Mouse (Mus musculus): ENCODE results near the gene Ssc5d.
A peak's percentile ranks its signal among the peaks of the same experiment; 100 is the strongest.
"Not testable (repeated sequence)": the region's sequence is repeated elsewhere in the genome, so short reads cannot be mapped to it uniquely, and the experiment has no call there.

Gene Ssc5d

GRCm38 (mm10) chr7:4925441-4926381 lies at the start of gene Ssc5d:
Ssc5d (plus strand) TSS chr7:4925785.
- no peak for DNase-seq (ENCODE audit: extremely low read depth, low read depth, low spot score)

- DNase-seq (ENCODE audit: extremely low read depth, low read depth, low spot score): peak; percentile 65
Observed at GRCm38 (mm10) chr7:4876753-4877221, 48.8 kb upstream of the Ssc5d start, which contains the start of gene Isoc2a. Isoc2a (plus strand) TSS chr7:4877153.

- DNase-seq (ENCODE audit: extremely low read depth, low read depth, low spot score): no peak
Observed at GRCm38 (mm10) chr7:4877226-4877625, 48.4 kb upstream of the Ssc5d start.

- DNase-seq (ENCODE audit: extremely low read depth, low read depth, low spot score): no peak
Observed at GRCm38 (mm10) chr7:4878186-4878585, 47.4 kb upstream of the Ssc5d start.

GRCm38 (mm10) chr7:4879036-4879435 lies 46.5 kb upstream of the Ssc5d start:
- not testable (repeated sequence) for DNase-seq (ENCODE audit: extremely low read depth, low read depth, low spot score)

GRCm38 (mm10) chr7:4886680-4887079 lies 38.9 kb upstream of the Ssc5d start:
- DNase-seq (ENCODE audit: extremely low read depth, low read depth, low spot score): no peak

- no peak for DNase-seq (ENCODE audit: extremely low read depth, low read depth, low spot score)
Observed at GRCm38 (mm10) chr7:4895186-4895585, 30.4 kb upstream of the Ssc5d start.

DNA sequence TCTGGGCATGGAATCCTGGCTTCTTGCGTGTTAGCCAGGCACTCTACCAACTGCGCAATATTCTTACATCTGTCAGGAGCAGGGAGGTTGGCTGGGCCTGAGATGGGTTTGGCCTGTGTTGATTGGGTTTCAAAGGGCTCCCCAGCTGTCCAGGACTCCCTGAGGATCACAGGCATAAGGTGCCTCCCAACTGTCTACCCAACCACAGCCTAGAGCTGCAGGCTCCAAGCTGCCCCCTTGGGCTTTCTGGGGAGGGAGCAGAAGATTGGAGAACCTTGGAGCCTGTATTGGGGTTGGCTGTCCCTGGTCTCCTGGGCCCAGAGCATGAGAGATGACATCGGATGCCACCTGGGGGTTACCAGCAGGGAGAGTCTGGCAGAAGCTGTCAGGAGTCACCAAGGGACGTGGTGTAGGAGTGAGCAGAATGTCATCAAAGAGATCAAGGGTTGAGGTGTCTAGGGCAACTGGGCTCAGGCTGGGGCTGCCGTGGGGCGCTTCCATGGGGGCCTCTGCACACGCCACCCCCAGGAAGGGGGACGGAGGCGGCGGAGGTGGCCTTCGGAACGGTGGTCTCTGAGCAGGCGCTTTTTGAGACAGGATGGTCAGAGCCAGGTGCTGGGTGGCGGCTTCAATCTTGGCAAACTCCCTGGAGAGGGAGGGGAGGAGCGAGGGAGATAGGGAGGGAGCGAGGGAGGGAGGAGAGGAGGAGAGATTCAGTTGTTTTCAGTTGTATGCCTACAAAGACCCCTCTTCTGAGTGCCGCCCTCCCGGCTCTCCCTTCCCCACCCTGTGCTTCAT lies 26.5 kb upstream of the Ssc5d start:
- DNase-seq (ENCODE audit: extremely low read depth, low read depth, low spot score): no peak

DNA sequence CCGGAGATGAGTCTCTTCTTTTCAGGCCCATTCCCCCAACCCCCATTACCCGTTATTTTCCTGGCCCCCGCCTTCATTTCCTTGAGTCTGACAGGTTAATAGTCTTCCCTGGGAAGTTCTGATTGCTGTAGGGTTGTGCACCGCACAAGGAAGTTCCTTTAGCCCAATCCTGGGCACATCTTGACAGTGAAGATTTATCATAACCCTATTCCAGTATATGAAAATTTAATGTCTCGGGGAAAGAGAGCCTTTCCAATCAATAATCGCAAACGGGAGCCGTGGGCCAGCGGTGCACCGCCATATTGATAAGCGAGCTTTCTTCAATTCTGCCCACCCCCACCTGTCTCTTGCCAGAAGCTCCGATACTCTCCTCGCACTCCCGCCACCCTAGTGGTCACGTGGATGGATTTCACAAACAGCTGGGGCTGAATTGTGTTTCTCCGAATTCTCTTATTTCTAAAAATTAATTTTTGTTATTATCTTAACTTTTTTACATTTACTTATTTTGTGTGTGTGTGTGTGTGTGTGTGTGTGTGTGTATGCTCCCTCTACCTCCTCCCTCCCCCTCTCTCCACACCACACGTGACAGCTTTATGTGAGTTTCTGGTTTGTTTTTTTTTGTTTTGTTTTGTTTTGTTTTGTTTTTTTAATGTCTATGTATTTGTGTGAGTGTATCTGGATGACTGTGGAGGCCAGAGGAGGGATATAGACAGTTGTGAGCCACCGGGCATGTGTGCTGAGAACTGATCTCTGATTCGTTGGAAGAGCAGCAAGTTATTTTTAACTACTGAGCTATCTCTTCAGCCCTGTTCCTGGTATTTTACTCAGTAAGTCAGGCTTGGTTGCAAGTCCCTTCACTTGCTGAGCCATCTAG lies 25.7 kb upstream of the Ssc5d start:
- no peak for DNase-seq (ENCODE audit: extremely low read depth, low read depth, low spot score)

DNA sequence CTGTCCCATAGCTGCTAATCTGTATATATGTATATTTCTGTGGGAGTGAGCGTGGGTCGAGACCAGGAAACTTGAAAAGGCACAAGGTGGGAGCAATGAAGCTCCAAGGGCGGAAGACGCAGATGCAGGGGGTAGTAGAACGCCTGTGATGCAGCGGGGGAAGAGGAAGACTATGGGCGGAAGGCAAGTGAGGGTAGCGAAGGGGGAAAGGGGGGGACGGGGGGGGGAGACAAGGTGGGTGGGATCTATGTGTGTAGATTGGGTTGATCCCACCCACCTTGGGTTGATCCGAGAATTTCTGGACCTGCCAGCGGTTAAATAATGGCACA lies 25.1 kb upstream of the Ssc5d start:
- DNase-seq (ENCODE audit: extremely low read depth, low read depth, low spot score): no peak

DNA sequence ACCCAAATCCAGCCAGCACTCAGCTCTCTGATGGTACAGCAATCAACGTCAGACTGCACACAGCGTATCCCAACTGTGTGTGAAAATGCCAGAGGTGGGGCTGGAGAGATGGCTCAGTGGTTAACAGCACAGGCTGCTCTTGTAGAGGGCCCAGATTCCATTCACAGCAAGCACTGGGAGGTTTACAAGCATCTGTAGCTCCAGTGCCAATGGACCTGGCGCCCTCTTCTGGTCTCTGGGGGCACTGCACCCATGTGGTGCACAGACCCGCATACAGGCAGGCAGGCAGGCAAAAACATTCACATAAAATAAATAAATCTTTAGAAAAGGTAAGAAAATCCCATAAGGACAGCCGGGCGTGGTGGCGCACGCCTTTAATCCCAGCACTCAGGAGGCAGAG lies 24.4 kb upstream of the Ssc5d start:
- no peak for DNase-seq (ENCODE audit: extremely low read depth, low read depth, low spot score)

DNA sequence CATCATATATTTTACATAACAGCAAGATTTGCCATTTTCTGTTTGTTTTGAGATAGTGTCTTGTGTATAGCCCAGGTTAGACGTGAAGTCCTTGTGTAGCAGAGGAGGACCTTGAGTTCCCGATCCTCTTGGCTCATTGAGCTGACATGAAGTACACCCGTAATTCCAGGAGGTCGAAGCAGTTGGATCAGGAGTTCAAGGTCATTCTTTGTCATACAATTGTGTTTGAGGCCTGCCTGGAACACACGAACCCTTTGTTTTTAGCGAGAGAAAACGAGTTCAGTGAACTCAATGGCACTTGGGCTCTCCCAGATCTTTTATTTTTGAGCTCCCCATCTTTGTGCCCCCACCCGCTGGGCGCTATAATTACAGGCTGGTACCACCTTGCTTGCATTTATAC lies 23.2 kb upstream of the Ssc5d start:
- DNase-seq (ENCODE audit: extremely low read depth, low read depth, low spot score): no peak

- no peak for DNase-seq (ENCODE audit: extremely low read depth, low read depth, low spot score)
Observed at GRCm38 (mm10) chr7:4906466-4906950, 19.1 kb upstream of the Ssc5d start, which contains the start of gene Gm36210. Gm36210 (minus strand) TSS chr7:4906516.

GRCm38 (mm10) chr7:4911561-4911960 lies 14.0 kb upstream of the Ssc5d start:
- DNase-seq (ENCODE audit: extremely low read depth, low read depth, low spot score): no peak

GRCm38 (mm10) chr7:4912248-4912647 lies 13.3 kb upstream of the Ssc5d start:
- DNase-seq (ENCODE audit: extremely low read depth, low read depth, low spot score): no peak

DNA sequence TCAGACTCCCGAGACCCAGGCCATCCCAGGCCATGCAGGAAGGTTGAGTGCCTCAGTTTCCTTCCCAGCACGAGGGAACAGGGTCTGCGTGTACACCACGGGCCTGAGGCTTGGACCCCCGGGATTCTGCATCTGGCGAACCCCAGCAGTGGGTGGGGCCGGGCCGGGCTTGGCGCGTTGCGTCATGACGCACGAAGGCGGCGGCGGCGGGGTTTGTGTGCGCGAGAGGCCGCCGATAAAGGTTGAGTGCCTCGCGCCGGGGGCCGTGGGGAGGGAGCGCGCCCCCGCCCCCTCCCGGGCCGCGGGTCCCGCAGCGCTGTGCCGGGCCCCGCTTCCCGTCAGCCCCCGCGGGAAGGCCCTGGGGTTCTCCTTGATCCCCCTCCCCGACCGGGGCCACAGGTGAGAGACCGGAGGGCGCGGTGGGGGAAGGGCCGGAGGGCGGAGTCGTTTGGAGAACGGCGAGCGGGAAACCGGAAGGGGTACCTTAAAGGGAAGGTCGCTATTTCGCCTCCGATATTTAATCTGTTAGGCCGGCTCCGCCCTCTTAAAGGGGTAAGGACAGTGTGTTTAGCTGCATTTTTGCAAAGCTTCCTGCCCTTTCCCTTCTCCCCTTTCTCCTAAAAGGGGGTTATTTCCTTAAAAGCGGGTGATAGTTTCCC lies 10.4 kb upstream of the Ssc5d start, which contains the start of gene Zfp628:
Gene Zfp628, plus strand, starts transcription at position 211 of the 659 bp plus-strand sequence.
- DNase-seq (ENCODE audit: extremely low read depth, low read depth, low spot score): peak; percentile 37

DNA sequence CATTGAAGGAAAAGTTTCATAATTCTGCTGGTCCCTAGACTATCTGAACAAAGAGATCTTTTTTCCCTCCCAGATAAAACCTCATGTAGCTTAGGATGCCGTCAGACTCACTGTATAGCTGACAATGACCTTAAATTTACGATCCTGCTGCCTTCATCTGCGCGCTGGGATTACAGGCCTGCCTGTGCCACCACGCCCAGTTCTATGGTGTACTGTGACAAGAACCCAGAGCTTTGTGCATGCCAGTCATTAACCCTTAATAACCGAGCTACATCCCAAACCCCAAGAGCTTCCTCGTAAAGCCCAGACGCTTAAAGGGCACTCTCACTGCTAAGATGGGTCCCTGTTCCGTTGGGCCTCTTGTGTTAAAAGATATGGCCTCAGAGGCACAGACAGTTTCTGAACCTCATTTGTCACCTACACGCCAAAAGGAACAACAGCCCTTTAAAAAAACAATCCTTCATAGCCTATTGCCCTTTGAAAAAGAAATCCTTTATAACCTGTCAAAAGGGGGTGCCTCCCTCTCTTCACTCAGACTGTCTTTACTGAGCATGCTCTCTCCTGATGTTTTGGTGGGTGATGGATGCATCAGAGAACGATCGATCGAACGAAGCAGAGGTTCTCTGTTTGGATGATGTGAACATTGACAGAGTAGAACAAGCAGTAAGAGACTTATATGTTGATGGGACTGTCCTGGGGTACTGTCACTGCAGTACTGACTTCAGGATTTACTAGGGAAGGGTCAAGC lies 9.7 kb upstream of the Ssc5d start:
- DNase-seq (ENCODE audit: extremely low read depth, low read depth, low spot score): no peak

- no peak for DNase-seq (ENCODE audit: extremely low read depth, low read depth, low spot score)
Observed at GRCm38 (mm10) chr7:4917494-4917893, 8.1 kb upstream of the Ssc5d start.

DNA sequence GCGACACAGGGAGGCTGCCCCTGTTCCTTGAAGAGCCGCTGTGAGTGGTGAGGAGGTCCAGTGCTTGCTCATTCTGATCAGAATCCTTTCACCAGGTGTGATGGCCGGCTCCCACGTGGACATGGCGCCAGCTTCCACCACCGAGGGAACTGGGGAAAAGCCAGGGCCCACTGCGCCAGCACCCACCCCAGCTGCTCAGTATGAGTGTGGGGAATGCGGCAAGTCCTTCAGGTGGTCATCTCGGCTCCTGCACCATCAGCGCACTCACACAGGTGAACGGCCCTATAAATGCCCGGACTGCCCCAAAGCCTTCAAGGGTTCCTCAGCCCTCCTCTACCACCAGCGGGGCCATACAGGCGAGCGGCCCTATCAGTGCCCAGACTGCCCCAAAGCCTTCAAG lies 6.9 kb upstream of the Ssc5d start:
- no peak for DNase-seq (ENCODE audit: extremely low read depth, low read depth, low spot score)
